Mouse (Mus musculus) layer of hippocampus, adult 8-10 months (tissue): Measurements from ENCODE around the gene Rad54l2. TPM values are rescaled to one million over a fixed set of nuclear protein-coding genes. Genes with fewer than 3 reads are reported as not detected.

Experiments
- total RNA-seq, 4 experiments: library from RNA; stranded (reverse); gene quantifications; 2 replicates each; pipeline ENCODE4 v1.2.4; 2022

The Rad54l2 gene
- total RNA-seq, 4 experiments from 2014 or later, result 17.3 to 21.1 (median 18.5) TPM

Other genes starting within 250 kb of the Rad54l2 start
- not detected for gene Iqcf3, start 227.6 kb downstream of the Rad54l2 start, total RNA-seq
- gene Iqcf4, start 218.2 kb downstream of the Rad54l2 start, total RNA-seq, result not detected
- gene Iqcf6, start 162.6 kb downstream of the Rad54l2 start, total RNA-seq, result not detected
- gene Grm2, start 133.1 kb downstream of the Rad54l2 start, total RNA-seq, result 10 to 100 TPM; 56.9 to 66.6 (median 59.3) TPM
- 100 to 1,000 TPM in 1 of 4 experiments, 10 to 100 TPM in 3; 82.1 to 103 (median 92.2) TPM for gene Tex264, start 103.3 kb downstream of the Rad54l2 start, total RNA-seq
- gene Dcaf1, start 32.7 kb upstream of the Rad54l2 start, total RNA-seq, result 10 to 100 TPM; 30.4 to 35.2 (median 32.7) TPM
- gene Rbm15b, start 98.2 kb upstream of the Rad54l2 start, total RNA-seq, result 10 to 100 TPM; 47.6 to 54.0 (median 48.4) TPM
- 100 to 1,000 TPM in 2 of 4 experiments, 10 to 100 TPM in 2; 86.3 to 179 (median 133) TPM for gene Manf, start 102.8 kb upstream of the Rad54l2 start, total RNA-seq